Mouse (Mus musculus): ENCODE measurements around the gene Syn2. TPM values are rescaled to one million over a fixed set of nuclear protein-coding genes. Genes with fewer than 3 reads are reported as not detected.

The Syn2 gene
- total and polyA plus RNA-seq, 3 experiments = 0.16 TPM; not detected in 2

GRCm38 (mm10) chr6:115127255-115127824 is 7.4 kb upstream of the Syn2 start:
- DNase-seq (ENCODE audit: low spot score) (no peak), ATAC-seq (ENCODE audit: extremely low read depth, insufficient number of reproducible peaks, low FRiP score, poor library complexity, severe bottlenecking) (no peak)
- no peak for TF ChIP-seq GATA2 (IDR thresholded peaks at IDR 0.05; ENCODE audit: borderline replicate concordance, low read depth, low read length)
- no peak for TF ChIP-seq TAL1 (conservative IDR thresholded peaks at IDR 0.05; ENCODE audit: low read depth, low read length)
- TF ChIP-seq CTCF (IDR thresholded peaks at IDR 0.05; ENCODE audit: low read depth, low read length) = no peak
- TF ChIP-seq POLR2AphosphoS5 (IDR thresholded peaks at IDR 0.05; ENCODE audit: insufficient replicate concordance, low read depth, low read length) = no peak
- no peak for TF ChIP-seq GATA1 (IDR thresholded peaks at IDR 0.05; ENCODE audit: borderline replicate concordance, low read length)
- H3K9me3 ChIP-seq (replicated peaks) = no peaks in the 10 kb centered on the region
- H3K4me3 ChIP-seq (ENCODE audit: low read depth, low read length) = no peak overlapping the region
- H3K36me3 ChIP-seq (replicated peaks) = no peaks in the 10 kb centered on the region
- H3K4me1 ChIP-seq (ENCODE audit: insufficient read depth, low read depth, low read length) = peaks cover 4% of the 10 kb centered on the region; the same call in 1 of the 2 replicates
- peaks cover 2% of the 10 kb centered on the region; the same call in 1 of the 2 replicates for H3K27me3 ChIP-seq (ENCODE audit: insufficient read depth, low read length)

DNA sequence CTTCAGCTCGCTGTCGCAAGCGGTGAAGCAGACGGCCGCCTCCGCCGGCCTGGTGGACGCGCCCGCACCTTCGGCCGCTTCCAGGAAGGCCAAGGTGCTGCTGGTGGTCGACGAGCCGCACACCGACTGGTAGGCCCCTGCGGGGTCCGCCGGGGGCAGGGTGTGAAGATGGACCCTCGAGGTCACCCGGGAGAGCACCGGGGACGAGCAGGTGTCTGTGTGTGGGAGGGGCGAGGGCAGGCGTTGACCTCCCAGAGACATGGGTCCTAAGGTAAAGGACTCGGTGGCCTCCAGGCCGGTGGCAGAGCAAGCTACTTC is 589 bp downstream of the Syn2 start:
- ATAC-seq (ENCODE audit: extremely low read depth, insufficient number of reproducible peaks, low FRiP score, poor library complexity, severe bottlenecking) = no peak
- Histone ChIP-seq H3K27me3 (ENCODE audit: insufficient read depth, low read length) (no peaks in the 10 kb centered on the region), H3K4me3 (ENCODE audit: low read depth, low read length) (no peak overlapping the region)

DNA sequence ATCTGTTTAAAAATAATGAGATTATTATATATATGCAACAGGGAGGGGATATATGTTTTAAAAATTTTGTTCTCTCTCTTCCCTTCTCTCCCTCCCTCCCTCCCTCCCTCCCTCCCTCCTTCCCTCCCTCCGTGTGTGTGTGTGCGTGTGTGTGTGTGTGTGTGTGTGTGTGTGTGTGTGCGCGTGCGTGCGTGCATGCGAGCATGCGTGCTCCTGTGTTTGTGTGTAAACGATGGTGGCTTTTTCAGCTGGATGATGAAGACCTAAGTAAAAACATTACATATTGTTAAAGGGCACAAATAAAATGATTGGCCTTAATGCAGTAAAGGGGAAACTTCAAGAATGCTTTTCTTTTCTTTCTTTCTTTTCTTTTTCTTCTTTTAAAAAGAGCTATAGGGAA is 1.5 kb downstream of the Syn2 start:
- Histone ChIP-seq H3K4me1 (ENCODE audit: insufficient read depth, low read depth, low read length) (no peaks in the 10 kb centered on the region), H3K9me3 (replicated peaks) (peaks cover 6% of the 10 kb centered on the region; the same call in 1 of the 2 replicates), H3K27me3 (ENCODE audit: insufficient read depth, low read length) (no peaks in the 10 kb centered on the region), H3K36me3 (replicated peaks) (no peaks in the 10 kb centered on the region), H3K4me3 (ENCODE audit: low read depth, low read length) (no peak overlapping the region)
- no peak for ATAC-seq (ENCODE audit: extremely low read depth, insufficient number of reproducible peaks, low FRiP score, poor library complexity, severe bottlenecking)
- TF ChIP-seq POLR2AphosphoS5 (IDR thresholded peaks at IDR 0.05; ENCODE audit: insufficient replicate concordance, low read depth, low read length) = no peak
- TF ChIP-seq GATA1 (IDR thresholded peaks at IDR 0.05; ENCODE audit: borderline replicate concordance, low read length) = no peak
- no peak for TF ChIP-seq TAL1 (conservative IDR thresholded peaks at IDR 0.05; ENCODE audit: low read depth, low read length)
- no peak for TF ChIP-seq CTCF (IDR thresholded peaks at IDR 0.05; ENCODE audit: low read depth, low read length)
- no peak for TF ChIP-seq GATA2 (IDR thresholded peaks at IDR 0.05; ENCODE audit: borderline replicate concordance, low read depth, low read length)
- no peak for DNase-seq (ENCODE audit: low spot score)

More for the DNA sequence above, 589 bp downstream of the Syn2 start:
- no peak for DNase-seq (ENCODE audit: low spot score)
- Histone ChIP-seq H3K4me1 (ENCODE audit: insufficient read depth, low read depth, low read length) (no peaks in the 10 kb centered on the region), H3K9me3 (replicated peaks) (peaks cover 6% of the 10 kb centered on the region; the same call in 1 of the 2 replicates), H3K36me3 (replicated peaks) (no peaks in the 10 kb centered on the region)
- no peak for TF ChIP-seq GATA1 (IDR thresholded peaks at IDR 0.05; ENCODE audit: borderline replicate concordance, low read length)
- no peak for TF ChIP-seq POLR2AphosphoS5 (IDR thresholded peaks at IDR 0.05; ENCODE audit: insufficient replicate concordance, low read depth, low read length)
- no peak for TF ChIP-seq GATA2 (IDR thresholded peaks at IDR 0.05; ENCODE audit: borderline replicate concordance, low read depth, low read length)
- TF ChIP-seq TAL1 (conservative IDR thresholded peaks at IDR 0.05; ENCODE audit: low read depth, low read length) = no peak
- TF ChIP-seq CTCF (IDR thresholded peaks at IDR 0.05; ENCODE audit: low read depth, low read length) = no peak

GRCm38 (mm10) chr6:115141446-115141845 is 6.7 kb downstream of the Syn2 start:
- ATAC-seq (ENCODE audit: extremely low read depth, insufficient number of reproducible peaks, low FRiP score, poor library complexity, severe bottlenecking) = no peak
- H3K9me3 ChIP-seq (replicated peaks) = no peaks in the 10 kb centered on the region
- TF ChIP-seq GATA2 (IDR thresholded peaks at IDR 0.05; ENCODE audit: borderline replicate concordance, low read depth, low read length) (no peak), POLR2AphosphoS5 (IDR thresholded peaks at IDR 0.05; ENCODE audit: insufficient replicate concordance, low read depth, low read length) (no peak), CTCF (IDR thresholded peaks at IDR 0.05; ENCODE audit: low read depth, low read length) (no peak), TAL1 (conservative IDR thresholded peaks at IDR 0.05; ENCODE audit: low read depth, low read length) (no peak), GATA1 (IDR thresholded peaks at IDR 0.05; ENCODE audit: borderline replicate concordance, low read length) (no peak)
- no peaks in the 10 kb centered on the region for H3K27me3 ChIP-seq (ENCODE audit: insufficient read depth, low read length)
- H3K36me3 ChIP-seq (replicated peaks) = no peaks in the 10 kb centered on the region
- no peak overlapping the region for H3K4me3 ChIP-seq (ENCODE audit: low read depth, low read length)
- no peak for DNase-seq (ENCODE audit: low spot score)
- H3K4me1 ChIP-seq (ENCODE audit: insufficient read depth, low read depth, low read length) = no peaks in the 10 kb centered on the region

DNA sequence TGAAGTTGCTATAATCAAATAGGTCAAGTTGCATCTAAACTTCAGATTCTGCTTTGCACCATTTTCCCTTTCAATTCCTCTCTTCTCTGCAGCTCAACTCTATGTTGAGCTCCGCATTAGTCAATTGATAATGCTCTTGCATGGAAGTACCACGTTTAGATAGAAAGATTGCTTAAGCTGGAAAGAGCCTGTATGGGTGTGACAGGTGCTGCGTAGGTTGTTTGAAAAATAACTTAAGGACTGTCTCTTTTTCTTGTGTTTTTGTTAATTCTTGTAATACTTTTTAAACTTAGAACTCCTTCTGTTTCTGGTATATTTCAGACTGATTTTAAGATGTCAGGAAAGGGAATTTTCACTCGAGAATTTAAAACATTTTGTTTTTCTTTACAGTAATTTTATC is 26.5 kb downstream of the Syn2 start:
- Histone ChIP-seq H3K27me3 (ENCODE audit: insufficient read depth, low read length) (peaks cover 5% of the 10 kb centered on the region; the same call in 1 of the 2 replicates), H3K4me1 (ENCODE audit: insufficient read depth, low read depth, low read length) (no peaks in the 10 kb centered on the region), H3K9me3 (replicated peaks) (no peaks in the 10 kb centered on the region), H3K4me3 (ENCODE audit: low read depth, low read length) (no peak overlapping the region), H3K36me3 (replicated peaks) (no peaks in the 10 kb centered on the region)
- ATAC-seq (ENCODE audit: extremely low read depth, insufficient number of reproducible peaks, low FRiP score, poor library complexity, severe bottlenecking) = no peak
- no peak for DNase-seq (ENCODE audit: low spot score)
- TF ChIP-seq GATA2 (IDR thresholded peaks at IDR 0.05; ENCODE audit: borderline replicate concordance, low read depth, low read length) (no peak), POLR2AphosphoS5 (IDR thresholded peaks at IDR 0.05; ENCODE audit: insufficient replicate concordance, low read depth, low read length) (no peak)

DNA sequence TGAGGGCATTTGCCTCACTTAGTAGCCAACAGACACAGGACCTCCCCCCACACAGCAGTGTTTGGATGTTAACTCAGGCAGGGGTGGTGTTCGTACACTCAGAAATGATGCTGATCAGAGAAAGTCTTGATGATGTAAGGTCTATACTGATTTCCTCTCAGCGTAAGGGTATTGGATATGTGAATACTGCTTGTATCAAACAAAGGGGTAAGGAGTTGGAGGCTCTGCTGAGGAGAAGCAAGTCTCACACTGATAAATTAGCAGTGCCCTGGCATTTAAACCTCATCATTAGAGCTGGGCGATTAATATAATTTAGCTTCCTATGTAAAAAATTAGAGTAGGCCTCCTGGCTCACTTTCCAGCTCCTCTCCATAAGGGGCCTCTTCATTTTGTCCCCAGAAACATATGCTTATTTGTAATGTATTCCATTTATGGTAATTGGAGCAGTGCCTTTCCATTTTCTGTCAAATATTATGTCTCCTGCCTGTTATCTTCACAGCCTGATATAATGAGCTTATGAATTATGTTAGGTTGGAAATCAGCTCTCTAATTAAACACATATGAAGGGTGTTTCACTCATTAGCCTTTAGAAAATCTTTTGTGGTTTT is 31.3 kb downstream of the Syn2 start:
- no peaks in the 10 kb centered on the region for H3K4me1 ChIP-seq (ENCODE audit: insufficient read depth, low read depth, low read length)
- H3K27me3 ChIP-seq (ENCODE audit: insufficient read depth, low read length) = no peaks in the 10 kb centered on the region
- H3K36me3 ChIP-seq (replicated peaks) = no peaks in the 10 kb centered on the region
- H3K9me3 ChIP-seq (replicated peaks) = no peaks in the 10 kb centered on the region
- TF ChIP-seq GATA1 (IDR thresholded peaks at IDR 0.05; ENCODE audit: borderline replicate concordance, low read length) = no peak
- TF ChIP-seq GATA2 (IDR thresholded peaks at IDR 0.05; ENCODE audit: borderline replicate concordance, low read depth, low read length) = no peak
- TF ChIP-seq POLR2AphosphoS5 (IDR thresholded peaks at IDR 0.05; ENCODE audit: insufficient replicate concordance, low read depth, low read length) = no peak
- no peak for TF ChIP-seq TAL1 (conservative IDR thresholded peaks at IDR 0.05; ENCODE audit: low read depth, low read length)
- TF ChIP-seq CTCF (IDR thresholded peaks at IDR 0.05; ENCODE audit: low read depth, low read length) = no peak
- DNase-seq (ENCODE audit: low spot score) (no peak), ATAC-seq (ENCODE audit: extremely low read depth, insufficient number of reproducible peaks, low FRiP score, poor library complexity, severe bottlenecking) (no peak)
- H3K4me3 ChIP-seq (ENCODE audit: low read depth, low read length) = no peak overlapping the region

All from G1E (cell line).